Mouse (Mus musculus): ENCODE measurements around the gene Focad. TPM values are rescaled to one million over a fixed set of nuclear protein-coding genes. Genes with fewer than 3 reads are reported as not detected.
A peak's percentile ranks its signal among the peaks of the same experiment; 100 is the strongest.

Focad gene
- total RNA-seq (2015; ENCODE audit: low replicate concordance) (12.3 and 18.8 TPM in 2 replicates), total RNA-seq (2017; ENCODE audit: low replicate concordance) (3.1 and 4.9 TPM in 2 replicates)

- peak; percentile 99 for ATAC-seq (replicated peaks; ENCODE audit: low FRiP score, poor library complexity, severe bottlenecking)
These were observed at the start of gene Focad for GRCm38 (mm10) chr4:88094062-88094767. TSS of gene Focad (plus strand) at chr4:88094629.

GRCm38 (mm10) chr4:88045151-88045550 is 49.3 kb upstream of the Focad start:
- no peak for ATAC-seq (replicated peaks; ENCODE audit: low FRiP score, poor library complexity, severe bottlenecking)

- ATAC-seq (replicated peaks; ENCODE audit: low FRiP score, poor library complexity, severe bottlenecking), result no peak
These were observed 48.1 kb upstream of the Focad start for GRCm38 (mm10) chr4:88046280-88046679.

- no peak for ATAC-seq (replicated peaks; ENCODE audit: low FRiP score, poor library complexity, severe bottlenecking)
These were observed 19.0 kb upstream of the Focad start for GRCm38 (mm10) chr4:88075388-88075787.

GRCm38 (mm10) chr4:88078983-88079382 is 15.4 kb upstream of the Focad start:
- ATAC-seq (replicated peaks; ENCODE audit: low FRiP score, poor library complexity, severe bottlenecking), result no peak

GRCm38 (mm10) chr4:88081417-88081816 is 13.0 kb upstream of the Focad start:
- no peak for ATAC-seq (replicated peaks; ENCODE audit: low FRiP score, poor library complexity, severe bottlenecking)

GRCm38 (mm10) chr4:88081885-88082284 is 12.5 kb upstream of the Focad start:
- ATAC-seq (replicated peaks; ENCODE audit: low FRiP score, poor library complexity, severe bottlenecking), result peak; percentile 47; the same call in 1 of the 2 replicates

- ATAC-seq (replicated peaks; ENCODE audit: low FRiP score, poor library complexity, severe bottlenecking), result no peak
These were observed 12.0 kb upstream of the Focad start for GRCm38 (mm10) chr4:88082381-88082780.

GRCm38 (mm10) chr4:88083781-88084180 is 10.6 kb upstream of the Focad start:
- no peak for ATAC-seq (replicated peaks; ENCODE audit: low FRiP score, poor library complexity, severe bottlenecking)

- ATAC-seq (replicated peaks; ENCODE audit: low FRiP score, poor library complexity, severe bottlenecking), result no peak
These were observed 4.1 kb upstream of the Focad start for GRCm38 (mm10) chr4:88090316-88090715.

- ATAC-seq (replicated peaks; ENCODE audit: low FRiP score, poor library complexity, severe bottlenecking), result peak; percentile 42
These were observed 465 bp downstream of the Focad start for GRCm38 (mm10) chr4:88094768-88095420.

- ATAC-seq (replicated peaks; ENCODE audit: low FRiP score, poor library complexity, severe bottlenecking), result no peak
These were observed 1.3 kb downstream of the Focad start for GRCm38 (mm10) chr4:88095693-88096092.

GRCm38 (mm10) chr4:88108585-88108984 is 14.2 kb downstream of the Focad start:
- no peak for ATAC-seq (replicated peaks; ENCODE audit: low FRiP score, poor library complexity, severe bottlenecking)

- peak; percentile 71 for ATAC-seq (replicated peaks; ENCODE audit: low FRiP score, poor library complexity, severe bottlenecking)
These were observed 22.9 kb downstream of the Focad start for GRCm38 (mm10) chr4:88117331-88117730.

- ATAC-seq (replicated peaks; ENCODE audit: low FRiP score, poor library complexity, severe bottlenecking), result no peak
These were observed 23.5 kb downstream of the Focad start for GRCm38 (mm10) chr4:88117942-88118341.

- peak; percentile 17; the same call in 1 of the 2 replicates for ATAC-seq (replicated peaks; ENCODE audit: low FRiP score, poor library complexity, severe bottlenecking)
These were observed 24.4 kb downstream of the Focad start for GRCm38 (mm10) chr4:88118750-88119395.

- no peak for ATAC-seq (replicated peaks; ENCODE audit: low FRiP score, poor library complexity, severe bottlenecking)
These were observed 25.7 kb downstream of the Focad start for GRCm38 (mm10) chr4:88120091-88120490.

GRCm38 (mm10) chr4:88122472-88122871 is 28.0 kb downstream of the Focad start:
- no peak for ATAC-seq (replicated peaks; ENCODE audit: low FRiP score, poor library complexity, severe bottlenecking)

- ATAC-seq (replicated peaks; ENCODE audit: low FRiP score, poor library complexity, severe bottlenecking), result no peak
These were observed 41.5 kb downstream of the Focad start for GRCm38 (mm10) chr4:88135936-88136335.

GRCm38 (mm10) chr4:88136528-88136927 is 42.1 kb downstream of the Focad start:
- no peak for ATAC-seq (replicated peaks; ENCODE audit: low FRiP score, poor library complexity, severe bottlenecking)
